Mouse (Mus musculus) kidney, adult 2 months (tissue): ENCODE measurements around the gene Pxylp1.

Experiments used
- CTCF ChIP-seq: fragments of 200-500 bp; conservative IDR thresholded peaks from 2 replicates; pipeline ENCODE4 v1.5.1; 2011; ENCODE audit warnings: low read depth, mild to moderate bottlenecking, control low read depth, low read length, moderate library complexity, mixed read lengths; ENCODE audit not compliant: insufficient read depth, insufficient read length
- POLR2A ChIP-seq: fragments of 200-500 bp; IDR thresholded peaks from one replicate; pipeline ENCODE4 v1.6.1; 2011; ENCODE audit warnings: low read depth, low read length, control low read depth

- no peak for TF ChIP-seq CTCF
- TF ChIP-seq POLR2A: no peak
These were observed 97.9 kb downstream of the Pxylp1 start for GRCm38 (mm10) chr9:96794601-96795000.
